Mouse (Mus musculus) myocyte (in vitro differentiated cells): Measurements from ENCODE around the gene Dgki.

Source experiments
- MAX ChIP-seq: IDR thresholded peaks from one replicate; pipeline ENCODE4 v1.6.1; 2011; ENCODE audit warnings: low read depth, mild to moderate bottlenecking, control low read depth
- MYOD1 ChIP-seq, 3 experiments: IDR thresholded peaks; one replicate each; pipeline ENCODE4 v1.6.1; 2011; ENCODE audit warnings: control low read depth in 2 of 3, low read depth in 2 of 3, mild to moderate bottlenecking in 2 of 3, moderate library complexity in 1 of 3; ENCODE audit not compliant: insufficient read length in 2 of 3, control insufficient read depth in 1 of 3
- POLR2A ChIP-seq: IDR thresholded peaks from one replicate; pipeline ENCODE4 v1.6.1; 2011; ENCODE audit warnings: low read depth, mild to moderate bottlenecking, control low read depth, moderate library complexity; ENCODE audit not compliant: insufficient read length
- SRF ChIP-seq: IDR thresholded peaks from one replicate; pipeline ENCODE4 v1.6.1; 2011; ENCODE audit warnings: low read depth; ENCODE audit not compliant: control insufficient read depth, insufficient read length
- USF1 ChIP-seq: IDR thresholded peaks from one replicate; pipeline ENCODE4 v1.6.1; 2011; ENCODE audit warnings: low read depth, mild to moderate bottlenecking, control low read depth, moderate library complexity

GRCm38 (mm10) chr6:36922006-36922405, 378.0 kb downstream of the Dgki start:
- TF ChIP-seq USF1: no peak
- TF ChIP-seq MYOD1 (IDR thresholded peaks at IDR 0.05; ENCODE audit: control insufficient read depth in 1 of 3, insufficient read length in 2 of 3, low read depth in 2 of 3): no peak
- no peak for TF ChIP-seq POLR2A
- TF ChIP-seq SRF: no peak
- TF ChIP-seq MAX: no peak
